Mouse (Mus musculus): ENCODE results near the gene Cacna2d3. TPM values are rescaled to one million over a fixed set of nuclear protein-coding genes. Genes with fewer than 3 reads are reported as not detected.

Cacna2d3 gene
- polyA plus RNA-seq, 1 experiment from 2014 or later, result 0.16 TPM

DNA sequence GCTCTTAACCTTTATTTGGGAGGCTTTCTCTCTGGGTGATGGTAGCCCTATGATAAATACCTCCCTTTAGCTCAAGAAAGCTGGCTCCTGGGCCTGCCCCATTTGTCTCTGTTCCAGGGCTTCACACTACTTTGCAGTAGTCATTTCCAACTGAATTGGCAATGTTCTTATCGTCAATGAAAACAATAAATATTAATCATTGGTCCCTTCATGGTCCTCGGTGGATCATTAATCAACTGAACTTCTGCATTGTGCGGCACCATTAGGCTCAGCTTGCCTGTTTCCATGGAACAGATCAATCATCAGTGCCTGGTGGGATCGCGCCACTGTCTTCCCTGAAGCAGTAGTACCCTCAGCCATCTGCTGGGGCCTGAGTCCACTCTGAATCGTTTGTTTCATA lies 850.7 kb downstream of the Cacna2d3 start:
- Histone ChIP-seq H3K36me3 (no peaks in the 10 kb centered on the region), H3K27ac (no peak overlapping the region), H3K4me1 (replicated peaks) (no peaks in the 10 kb centered on the region), H3K4me2 (no peak overlapping the region), H3K9me3 (replicated peaks) (no peaks in the 10 kb centered on the region), H3K4me3 (replicated peaks) (no peak overlapping the region), H3K9ac (no peak overlapping the region), H3K27me3 (no peaks in the 10 kb centered on the region)
- ATAC-seq (ENCODE audit: low read depth) (no peak), DNase-seq (no peak)
- WGBS (ENCODE audit: insufficient replicate concordance), result 61% methylated on average over 6 of the region's 6 CpGs

DNA sequence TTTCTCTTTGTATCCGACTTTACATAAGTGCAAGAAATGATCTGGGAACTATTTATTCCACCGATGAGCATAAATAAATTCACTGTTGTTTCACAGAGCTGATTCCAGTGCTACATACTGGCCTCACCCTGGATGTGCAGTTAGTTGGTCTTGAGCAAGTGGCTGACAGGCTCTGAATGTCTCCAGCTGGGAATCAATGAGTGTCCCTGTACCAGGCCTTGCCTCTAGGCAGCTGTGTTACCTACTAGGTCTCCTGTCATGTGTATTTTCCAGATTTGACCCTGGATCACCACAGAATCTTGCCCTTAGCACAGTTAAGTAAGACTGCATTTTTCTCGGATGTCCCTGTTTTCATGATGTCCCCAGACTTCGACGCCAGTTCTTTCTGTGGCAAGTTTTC lies 851.3 kb downstream of the Cacna2d3 start:
- no peaks in the 10 kb centered on the region for H3K27me3 ChIP-seq
- H3K9ac ChIP-seq, result no peak overlapping the region

GRCm38 (mm10) chr14:28864925-28865324 lies 856.7 kb downstream of the Cacna2d3 start:
- no peak overlapping the region for H3K4me2 ChIP-seq
- no peaks in the 10 kb centered on the region for H3K9me3 ChIP-seq (replicated peaks)
- H3K4me1 ChIP-seq (replicated peaks), result no peaks in the 10 kb centered on the region
- ATAC-seq (ENCODE audit: low read depth) (no peak), DNase-seq (no peak)
- H3K27ac ChIP-seq, result no peak overlapping the region
- H3K36me3 ChIP-seq, result no peaks in the 10 kb centered on the region
- no peak overlapping the region for H3K9ac ChIP-seq
- H3K4me3 ChIP-seq (replicated peaks), result no peak overlapping the region
- 63% methylated on average over 4 of the region's 4 CpGs for WGBS (ENCODE audit: insufficient replicate concordance)
- H3K27me3 ChIP-seq, result no peaks in the 10 kb centered on the region

More for the DNA sequence above, 851.3 kb downstream of the Cacna2d3 start:
- Histone ChIP-seq H3K4me3 (replicated peaks) (no peak overlapping the region), H3K36me3 (no peaks in the 10 kb centered on the region), H3K9me3 (replicated peaks) (no peaks in the 10 kb centered on the region), H3K27ac (no peak overlapping the region), H3K4me1 (replicated peaks) (no peaks in the 10 kb centered on the region), H3K4me2 (no peak overlapping the region)
- ATAC-seq (ENCODE audit: low read depth), result no peak
- no peak for DNase-seq
- WGBS (ENCODE audit: insufficient replicate concordance), result 68% methylated on average over 5 of the region's 5 CpGs

- ATAC-seq (ENCODE audit: low read depth) (no peak), DNase-seq (no peak)
- H3K9me3 ChIP-seq (replicated peaks), result no peaks in the 10 kb centered on the region
- H3K4me3 ChIP-seq (replicated peaks), result no peak overlapping the region
- no peaks in the 10 kb centered on the region for H3K27me3 ChIP-seq
- H3K4me1 ChIP-seq (replicated peaks), result no peaks in the 10 kb centered on the region
- no peak overlapping the region for H3K27ac ChIP-seq
- no peak overlapping the region for H3K4me2 ChIP-seq
- no peak overlapping the region for H3K9ac ChIP-seq
- H3K36me3 ChIP-seq, result no peaks in the 10 kb centered on the region
- 72% methylated on average over 2 of the region's 2 CpGs for WGBS (ENCODE audit: insufficient replicate concordance)
Observed at GRCm38 (mm10) chr14:28861142-28861541, 860.5 kb downstream of the Cacna2d3 start.

Other genes with a start within 250 kb of the Cacna2d3 start
- 132 and 151 TPM in 2 replicates for gene Selenok, start 246.4 kb upstream of the Cacna2d3 start, polyA plus RNA-seq (2015; fragmentation: Nextera tagmentation; extraction: Ambion mirVana)

All from liver, embryonic 13.5 days (tissue).